Mouse (Mus musculus): Measurements from ENCODE around the gene Cdk2ap1. TPM values are rescaled to one million over a fixed set of nuclear protein-coding genes. Genes with fewer than 3 reads are reported as not detected.
A peak's percentile ranks its signal among the peaks of the same experiment; 100 is the strongest.
"Not testable (repeated sequence)": the region's sequence is repeated elsewhere in the genome, so short reads cannot be mapped to it uniquely, and the experiment has no call there.

The Cdk2ap1 gene
- total and polyA plus RNA-seq, 2 experiments from 2014 or later: 26.6 to 180 TPM

GRCm38 (mm10) chr5:124300132-124300531 lies 62.8 kb downstream of the Cdk2ap1 start:
- peaks cover 52% of the 10 kb centered on the region for H3K36me3 ChIP-seq (replicated peaks; ENCODE audit: control insufficient read depth, insufficient read depth, low read length)
- no peak overlapping the region for H3K4me2 ChIP-seq (ENCODE audit: low read depth, low read length)
- TF ChIP-seq CTCF (IDR thresholded peaks at IDR 0.05; ENCODE audit: low read depth): no peak
- TF ChIP-seq EP300 (IDR thresholded peaks at IDR 0.05; ENCODE audit: low read depth): no peak
- H3K4me1 ChIP-seq (ENCODE audit: control insufficient read depth, insufficient read depth): peaks cover 4% of the 10 kb centered on the region; the same call in 1 of the 2 replicates
- no peaks in the 10 kb centered on the region for H3K27me3 ChIP-seq (ENCODE audit: control insufficient read depth, insufficient read depth, low read length)
- no peak overlapping the region for H3K4me3 ChIP-seq (ENCODE audit: low read depth, low read length)
- 0 out of 2 replicates have a peak overlapping the region, but pooled peaks have one; percentile 7 for H3K27ac ChIP-seq (ENCODE audit: low read depth)
- no peak for DNase-seq (ENCODE audit: low spot score)
- no peak overlapping the region for H3K9ac ChIP-seq (replicated peaks; ENCODE audit: low read depth, low read length)
- 40% methylated on average over 4 of the region's 4 CpGs for WGBS
- ATAC-seq (ENCODE audit: insufficient read depth, low read depth): peak; percentile 55; the same call in 1 of the 2 replicates
- H3K9me3 ChIP-seq (replicated peaks; ENCODE audit: control insufficient read depth, low read length): no peaks in the 10 kb centered on the region

- peaks cover 50% of the 10 kb centered on the region for H3K36me3 ChIP-seq (replicated peaks; ENCODE audit: control insufficient read depth, insufficient read depth, low read length)
- H3K27ac ChIP-seq (ENCODE audit: low read depth); H3K27me3 ChIP-seq (ENCODE audit: control insufficient read depth, insufficient read depth, low read length); H3K4me1 ChIP-seq (ENCODE audit: control insufficient read depth, insufficient read depth); H3K4me3 ChIP-seq (ENCODE audit: low read depth, low read length); H3K4me2 ChIP-seq (ENCODE audit: low read depth, low read length); ATAC-seq (ENCODE audit: insufficient read depth, low read depth); H3K9me3 ChIP-seq (replicated peaks; ENCODE audit: control insufficient read depth, low read length); H3K9ac ChIP-seq (replicated peaks; ENCODE audit: low read depth, low read length): not testable (repeated sequence)
- TF ChIP-seq CTCF (IDR thresholded peaks at IDR 0.05; ENCODE audit: low read depth): peak; percentile 66
- 51% methylated on average over 3 of the region's 4 CpGs for WGBS
- peak; percentile 13 for DNase-seq (ENCODE audit: low spot score)
These were observed 63.6 kb downstream of the Cdk2ap1 start for GRCm38 (mm10) chr5:124299307-124299706.

- WGBS: 84% methylated on average over 4 of the region's 4 CpGs
- H3K9me3 ChIP-seq (replicated peaks; ENCODE audit: control insufficient read depth, low read length): no peaks in the 10 kb centered on the region
- H3K4me2 ChIP-seq (ENCODE audit: low read depth, low read length): no peak overlapping the region
- no peak overlapping the region for H3K27ac ChIP-seq (ENCODE audit: low read depth)
- TF ChIP-seq CTCF (IDR thresholded peaks at IDR 0.05; ENCODE audit: low read depth) (no peak), EP300 (IDR thresholded peaks at IDR 0.05; ENCODE audit: low read depth) (no peak)
- DNase-seq (ENCODE audit: low spot score) (no peak), ATAC-seq (ENCODE audit: insufficient read depth, low read depth) (no peak)
- H3K27me3 ChIP-seq (ENCODE audit: control insufficient read depth, insufficient read depth, low read length): no peaks in the 10 kb centered on the region
- H3K4me3 ChIP-seq (ENCODE audit: low read depth, low read length): no peak overlapping the region
- peaks cover 4% of the 10 kb centered on the region; the same call in 1 of the 2 replicates for H3K4me1 ChIP-seq (ENCODE audit: control insufficient read depth, insufficient read depth)
- H3K9ac ChIP-seq (replicated peaks; ENCODE audit: low read depth, low read length): no peak overlapping the region
- peaks cover 58% of the 10 kb centered on the region for H3K36me3 ChIP-seq (replicated peaks; ENCODE audit: control insufficient read depth, insufficient read depth, low read length)
These were observed 66.4 kb downstream of the Cdk2ap1 start for GRCm38 (mm10) chr5:124296475-124296874.

Other genes starting within 250 kb of the Cdk2ap1 start
- 12.2 and 18.0 TPM in 2 replicates for gene Arl6ip4, start 247.0 kb downstream of the Cdk2ap1 start, total RNA-seq (2014; rRNA removed; ENCODE audit: low replicate concordance)
- gene Arl6ip4, start 247.0 kb downstream of the Cdk2ap1 start, polyA plus RNA-seq (2015; fragmentation: Nextera tagmentation; extraction: Ambion mirVana): 70.7 and 76.9 TPM in 2 replicates
- 17.1 and 28.6 TPM in 2 replicates for gene Pitpnm2, start 113.3 kb downstream of the Cdk2ap1 start, total RNA-seq (2014; rRNA removed; ENCODE audit: low replicate concordance)
- 3.1 and 3.2 TPM in 2 replicates for gene Pitpnm2, start 113.3 kb downstream of the Cdk2ap1 start, polyA plus RNA-seq (2015; fragmentation: Nextera tagmentation; extraction: Ambion mirVana)
- gene Mphosph9, start 35.1 kb downstream of the Cdk2ap1 start, total RNA-seq (2014; rRNA removed; ENCODE audit: low replicate concordance): 10.5 and 12.2 TPM in 2 replicates
- gene Mphosph9, start 35.1 kb downstream of the Cdk2ap1 start, polyA plus RNA-seq (2015; fragmentation: Nextera tagmentation; extraction: Ambion mirVana): 4.4 and 5.3 TPM in 2 replicates
- gene 2810006K23Rik, start 35.0 kb downstream of the Cdk2ap1 start, total RNA-seq (2014; rRNA removed; ENCODE audit: low replicate concordance): 13.2 and 20.0 TPM in 2 replicates
- gene 2810006K23Rik, start 35.0 kb downstream of the Cdk2ap1 start, polyA plus RNA-seq (2015; fragmentation: Nextera tagmentation; extraction: Ambion mirVana): 12.4 and 14.9 TPM in 2 replicates
- 27.0 and 33.8 TPM in 2 replicates for gene Sbno1, start 62.9 kb upstream of the Cdk2ap1 start, total RNA-seq (2014; rRNA removed; ENCODE audit: low replicate concordance)
- gene Sbno1, start 62.9 kb upstream of the Cdk2ap1 start, polyA plus RNA-seq (2015; fragmentation: Nextera tagmentation; extraction: Ambion mirVana): 46.8 and 52.8 TPM in 2 replicates
- gene Kmt5a, start 76.8 kb upstream of the Cdk2ap1 start, total RNA-seq (2014; rRNA removed; ENCODE audit: low replicate concordance): 71.9 and 82.9 TPM in 2 replicates
- 26.0 and 27.7 TPM in 2 replicates for gene Kmt5a, start 76.8 kb upstream of the Cdk2ap1 start, polyA plus RNA-seq (2015; fragmentation: Nextera tagmentation; extraction: Ambion mirVana)
- 8.4 and 12.4 TPM in 2 replicates for gene Rilpl2, start 115.3 kb upstream of the Cdk2ap1 start, total RNA-seq (2014; rRNA removed; ENCODE audit: low replicate concordance)
- gene Rilpl2, start 115.3 kb upstream of the Cdk2ap1 start, polyA plus RNA-seq (2015; fragmentation: Nextera tagmentation; extraction: Ambion mirVana): 14.9 and 15.4 TPM in 2 replicates
- 0.50 and 4.4 TPM in 2 replicates for gene Snrnp35, start 120.1 kb upstream of the Cdk2ap1 start, total RNA-seq (2014; rRNA removed; ENCODE audit: low replicate concordance)
- 14.0 and 14.6 TPM in 2 replicates for gene Snrnp35, start 120.1 kb upstream of the Cdk2ap1 start, polyA plus RNA-seq (2015; fragmentation: Nextera tagmentation; extraction: Ambion mirVana)
- 34.7 and 52.1 TPM in 2 replicates for gene Rilpl1, start 168.3 kb upstream of the Cdk2ap1 start, total RNA-seq (2014; rRNA removed; ENCODE audit: low replicate concordance)
- gene Rilpl1, start 168.3 kb upstream of the Cdk2ap1 start, polyA plus RNA-seq (2015; fragmentation: Nextera tagmentation; extraction: Ambion mirVana): 39.0 and 40.5 TPM in 2 replicates
- gene Tmed2, start 177.6 kb upstream of the Cdk2ap1 start, total RNA-seq (2014; rRNA removed; ENCODE audit: low replicate concordance): 331 and 388 TPM in 2 replicates
- 389 and 404 TPM in 2 replicates for gene Tmed2, start 177.6 kb upstream of the Cdk2ap1 start, polyA plus RNA-seq (2015; fragmentation: Nextera tagmentation; extraction: Ambion mirVana)
- 1.1 and 5.2 TPM in 2 replicates for gene Ddx55, start 189.8 kb upstream of the Cdk2ap1 start, total RNA-seq (2014; rRNA removed; ENCODE audit: low replicate concordance)
- 4.9 and 5.9 TPM in 2 replicates for gene Ddx55, start 189.8 kb upstream of the Cdk2ap1 start, polyA plus RNA-seq (2015; fragmentation: Nextera tagmentation; extraction: Ambion mirVana)
- 23.7 and 58.6 TPM in 2 replicates for gene Eif2b1, start 216.0 kb upstream of the Cdk2ap1 start, total RNA-seq (2014; rRNA removed; ENCODE audit: low replicate concordance)
- gene Eif2b1, start 216.0 kb upstream of the Cdk2ap1 start, polyA plus RNA-seq (2015; fragmentation: Nextera tagmentation; extraction: Ambion mirVana): 49.5 and 51.5 TPM in 2 replicates
- 18.9 and 49.7 TPM in 2 replicates for gene Gtf2h3, start 216.1 kb upstream of the Cdk2ap1 start, total RNA-seq (2014; rRNA removed; ENCODE audit: low replicate concordance)
- gene Gtf2h3, start 216.1 kb upstream of the Cdk2ap1 start, polyA plus RNA-seq (2015; fragmentation: Nextera tagmentation; extraction: Ambion mirVana): 21.1 and 22.3 TPM in 2 replicates

All from heart, postnatal 0 days (tissue).